Mouse (Mus musculus) right cerebral cortex, adult 18-20 months (tissue): ENCODE measurements at regions not wholly inside any gene's neighbourhood (a gene's known extent, or its start where the extent isn't known, plus 50 kb on each side); places are given as distances from the start of the nearest gene placed in this dataset.
A peak's percentile ranks its signal among the peaks of the same experiment; 100 is the strongest.

ENCODE experiments used
- DNase-seq: peaks from one replicate; pipeline ENCODE4 v3.0.0; 2022; ENCODE audit warnings: mixed read lengths

DNA sequence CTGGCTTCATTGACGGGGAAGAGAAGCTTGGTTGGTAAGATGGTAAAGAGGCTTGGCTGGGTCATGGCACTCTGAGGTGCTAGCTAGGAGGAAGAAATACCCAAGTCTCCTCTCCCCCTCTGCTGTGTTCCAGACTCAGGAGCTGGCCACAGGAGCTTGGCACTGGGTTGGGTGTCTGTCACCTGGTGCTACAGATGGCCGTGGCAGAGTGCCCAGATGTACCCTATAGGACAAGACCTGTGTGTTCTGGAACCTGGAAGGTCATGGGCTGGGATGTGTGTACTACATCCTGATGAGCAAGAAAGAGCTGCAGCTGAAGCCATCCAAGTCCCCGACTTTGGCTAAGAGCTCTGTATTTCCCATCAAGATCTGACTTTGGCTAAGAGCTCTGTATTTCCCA lies 72.4 kb downstream of the Nupl2 start:
- no peak for DNase-seq

DNA sequence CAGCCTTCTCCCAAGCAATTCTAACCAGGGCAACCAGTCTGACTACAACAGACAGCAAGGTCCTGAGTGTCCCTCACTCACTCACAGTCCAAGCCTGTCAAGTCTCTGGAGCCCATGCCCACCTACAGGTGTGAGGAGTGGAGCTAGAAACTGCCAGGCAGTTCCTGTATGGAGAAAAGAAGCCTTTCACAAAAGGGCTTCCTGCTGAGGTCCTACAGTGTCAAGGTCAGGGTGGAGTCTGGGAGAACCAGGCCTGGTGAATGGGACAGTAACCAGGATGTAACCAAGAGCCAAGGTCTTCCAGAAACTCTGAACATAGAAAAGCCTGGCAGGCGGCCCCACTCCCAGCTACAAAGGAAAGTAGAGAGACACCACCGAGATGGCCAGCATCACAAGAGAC lies 74.2 kb downstream of the Nupl2 start:
- DNase-seq = no peak

DNA sequence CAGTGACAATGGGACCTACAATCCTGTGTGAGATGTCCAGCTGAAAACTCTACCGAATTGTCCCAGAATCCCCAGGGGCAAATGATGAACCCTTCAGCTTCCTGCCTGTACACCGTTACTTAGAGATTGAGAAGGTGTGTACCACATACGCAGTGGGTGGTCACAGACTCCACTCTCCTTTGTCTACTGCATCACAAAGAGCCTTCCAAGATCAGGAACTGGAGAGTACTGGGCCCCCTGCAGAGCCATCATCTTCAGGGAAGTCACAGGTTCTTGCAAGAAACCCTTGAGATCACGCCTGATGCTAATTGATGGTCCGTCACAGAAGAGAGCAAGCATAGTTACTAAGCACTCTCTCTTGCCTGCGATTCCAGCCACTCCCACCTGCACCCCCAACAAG lies 79.4 kb downstream of the Nupl2 start:
- DNase-seq = no peak

DNA sequence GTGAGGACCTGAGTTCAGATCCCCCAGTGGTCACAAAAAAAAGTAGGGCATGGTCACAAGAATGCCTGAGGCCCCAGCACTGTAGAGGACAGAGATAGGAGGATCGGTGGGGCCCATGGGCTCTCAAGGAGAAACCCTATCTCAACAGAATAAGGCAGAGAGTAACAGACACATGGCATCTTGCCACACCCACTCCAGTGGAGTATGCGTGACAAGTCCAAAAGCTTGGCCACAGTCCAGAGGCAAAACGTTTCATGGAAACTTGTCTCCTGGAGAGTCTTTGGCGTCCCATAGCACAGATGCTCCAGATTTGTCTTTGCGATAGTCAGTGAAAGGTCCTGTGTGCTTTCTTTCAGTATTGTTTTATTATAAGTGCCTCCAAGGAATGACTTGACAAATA lies 90.7 kb downstream of the Nupl2 start:
- DNase-seq = no peak

DNA sequence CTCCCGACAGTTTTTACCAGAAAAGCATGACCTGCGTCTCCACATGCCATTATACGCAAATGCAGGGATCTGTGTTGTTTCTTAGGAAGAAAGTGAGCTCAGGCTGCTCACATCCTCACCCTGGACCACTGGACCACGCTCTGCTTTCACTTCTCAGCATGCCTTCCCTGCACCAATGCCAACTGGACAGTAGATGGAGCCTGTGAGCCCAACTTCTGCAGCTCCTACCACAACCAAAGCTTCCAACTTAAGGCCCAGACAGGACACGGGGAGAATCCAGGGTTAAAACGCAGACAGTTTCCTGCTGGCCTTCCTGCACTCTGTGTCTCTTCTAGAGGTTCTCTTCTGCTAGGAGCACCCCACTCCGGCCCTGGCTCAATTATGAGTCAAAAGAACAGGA lies 90.3 kb downstream of the Kcnh2 start:
- DNase-seq = peak; percentile 60

DNA sequence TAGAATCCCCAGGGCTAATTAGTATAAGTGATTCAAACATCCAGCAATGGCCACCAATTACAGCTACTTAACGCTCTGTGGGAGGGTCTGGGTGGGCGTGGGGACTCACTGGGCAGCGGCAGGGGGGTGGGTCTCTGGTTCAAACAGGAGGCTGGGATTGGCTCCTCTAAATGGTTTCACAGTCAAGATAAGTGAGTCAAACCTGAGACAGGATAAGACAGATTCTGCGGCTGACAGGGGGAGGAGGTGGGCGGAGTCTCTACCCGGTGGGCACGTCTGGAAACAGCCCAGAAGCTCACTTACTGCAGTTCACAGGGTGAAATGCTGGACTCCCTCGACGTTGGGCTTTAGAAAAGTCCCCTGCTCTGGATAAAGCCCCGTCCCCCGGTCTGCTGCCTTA lies 89.3 kb downstream of the Kcnh2 start:
- no peak for DNase-seq

DNA sequence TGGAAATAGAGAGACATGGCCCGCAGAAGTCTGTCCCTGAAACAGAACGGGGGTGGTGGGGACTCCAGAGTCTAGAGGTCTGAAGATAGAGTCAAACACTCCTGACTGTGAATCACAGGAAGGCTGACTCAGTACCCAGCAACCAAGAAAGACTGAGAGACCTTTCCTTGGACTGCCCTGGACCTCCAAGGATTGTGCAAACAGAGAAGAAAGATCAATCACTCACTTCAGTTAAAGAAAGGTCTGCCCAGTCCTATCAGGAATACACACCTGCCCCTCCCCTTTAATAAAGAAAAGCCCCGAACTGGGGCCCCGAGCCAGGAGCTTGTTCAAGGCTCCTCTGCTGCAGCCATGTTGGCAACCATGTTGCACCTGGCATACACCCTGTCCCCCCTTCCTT lies 87.3 kb downstream of the Kcnh2 start:
- no peak for DNase-seq

DNA sequence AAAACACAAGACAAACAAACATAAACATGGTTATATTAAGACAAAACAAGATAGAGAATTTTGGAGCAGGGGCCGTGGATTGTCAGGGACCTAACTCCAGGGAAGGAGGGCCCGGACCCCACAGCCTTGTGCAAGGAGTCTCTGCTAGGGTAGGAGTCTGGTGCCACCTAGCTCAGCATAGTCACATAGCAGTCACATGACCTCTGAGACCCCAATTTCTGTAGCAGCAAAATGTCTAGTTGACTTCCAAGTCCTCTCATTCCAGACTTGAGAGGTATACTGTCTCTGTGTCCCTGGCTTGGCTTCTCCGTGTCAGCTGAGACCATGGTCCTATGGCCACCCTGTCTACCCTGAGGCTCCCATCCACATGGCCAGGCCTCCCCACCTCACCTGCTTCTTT lies 86.0 kb downstream of the Kcnh2 start:
- no peak for DNase-seq

DNA sequence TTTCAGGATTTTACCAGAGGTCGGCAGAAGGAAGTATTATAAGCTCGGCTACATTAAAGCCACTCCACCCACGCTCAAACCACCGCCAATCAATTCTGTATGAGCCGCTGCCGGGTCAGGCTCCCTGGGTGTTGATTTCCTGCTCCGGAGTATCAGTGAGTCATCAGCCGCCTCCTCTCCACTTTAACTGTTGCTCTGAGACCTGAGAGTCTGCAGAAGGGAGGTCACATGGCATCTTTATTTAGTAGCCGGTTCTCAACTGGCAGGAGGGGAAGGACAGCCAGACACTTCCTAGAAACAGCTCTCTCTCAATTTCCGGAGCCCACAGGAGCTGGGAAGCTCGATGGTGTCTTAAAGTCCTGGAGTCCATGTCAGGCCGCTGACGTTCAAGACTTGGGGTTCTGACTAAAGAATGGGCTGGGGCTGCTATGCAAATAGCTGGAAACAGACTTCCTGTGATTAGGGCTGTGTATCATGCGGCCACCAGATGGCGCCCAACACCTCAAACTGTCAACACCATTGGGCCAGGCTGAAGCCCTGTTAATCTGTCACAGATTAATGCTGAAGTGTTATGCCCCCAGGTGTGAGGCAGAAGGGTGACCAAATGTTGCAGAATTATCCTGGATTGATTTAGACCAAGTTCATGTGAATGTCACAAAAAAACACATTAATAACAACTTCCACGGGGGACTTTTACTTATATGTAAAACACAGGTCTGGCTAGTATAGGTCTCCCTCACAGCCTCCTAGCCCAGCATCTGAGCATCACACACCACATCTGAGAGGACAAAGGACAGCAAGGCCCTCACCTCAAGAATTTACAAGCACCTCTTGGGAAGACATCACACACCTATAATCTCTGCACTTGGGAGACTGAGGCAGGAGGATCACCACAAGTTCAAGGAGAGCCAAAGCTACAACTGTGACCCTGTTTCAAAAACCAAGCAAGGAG lies 84.8 kb downstream of the Kcnh2 start:
- peak; percentile 78 for DNase-seq
